Mouse (Mus musculus) myocyte (in vitro differentiated cells): ENCODE data around the gene Nktr.

Source experiments
- CEBPB ChIP-seq: IDR thresholded peaks from 2 replicates; pipeline ENCODE4 v1.6.1; 2011; ENCODE audit warnings: mild to moderate bottlenecking, moderate library complexity; ENCODE audit not compliant: poor library complexity, insufficient read depth, severe bottlenecking
- POLR2A ChIP-seq: IDR thresholded peaks from one replicate; pipeline ENCODE4 v1.6.1; 2011; ENCODE audit warnings: low read depth, mild to moderate bottlenecking, control low read depth, moderate library complexity; ENCODE audit not compliant: insufficient read length
- USF1 ChIP-seq: IDR thresholded peaks from one replicate; pipeline ENCODE4 v1.6.1; 2011; ENCODE audit warnings: low read depth, mild to moderate bottlenecking, control low read depth, moderate library complexity

GRCm38 (mm10) chr9:121704646-121705625 is 14.0 kb upstream of the Nktr start, which contains the start of gene Sec22c:
- TF ChIP-seq CEBPB (no peak), POLR2A (peak; percentile 52), USF1 (no peak)
